Mouse (Mus musculus): ENCODE measurements around the gene Rpl18a. TPM values are rescaled to one million over a fixed set of nuclear protein-coding genes. Genes with fewer than 3 reads are reported as not detected.

The Rpl18a gene
- total RNA-seq, 2 experiments from 2014 or later = 492 to 1,896 TPM

Other genes starting within 250 kb of the Rpl18a start
- 1.2 and 5.9 TPM in 2 replicates for gene Pgpep1, start 237.0 kb downstream of the Rpl18a start, total RNA-seq (2015; ENCODE audit: low replicate concordance)
- gene Pgpep1, start 237.0 kb downstream of the Rpl18a start, total RNA-seq (2017; ENCODE audit: low replicate concordance) = 0.28 and 1.4 TPM in 2 replicates
- 41.1 and 51.6 TPM in 2 replicates for gene Lsm4, start 224.2 kb downstream of the Rpl18a start, total RNA-seq (2015; ENCODE audit: low replicate concordance)
- 20.9 and 26.2 TPM in 2 replicates for gene Lsm4, start 224.2 kb downstream of the Rpl18a start, total RNA-seq (2017; ENCODE audit: low replicate concordance)
- 29.2 and 53.9 TPM in 2 replicates for gene Jund, start 198.5 kb downstream of the Rpl18a start, total RNA-seq (2015; ENCODE audit: low replicate concordance)
- gene Jund, start 198.5 kb downstream of the Rpl18a start, total RNA-seq (2017; ENCODE audit: low replicate concordance) = 52.2 and 61.9 TPM in 2 replicates
- not detected in 2 replicates for gene Iqcn, start 194.0 kb downstream of the Rpl18a start, total RNA-seq (2015; ENCODE audit: low replicate concordance)
- not detected in 2 replicates for gene Iqcn, start 194.0 kb downstream of the Rpl18a start, total RNA-seq (2017; ENCODE audit: low replicate concordance)
- not detected in 2 replicates for gene Gm3336, start 178.9 kb downstream of the Rpl18a start, total RNA-seq (2015; ENCODE audit: low replicate concordance)
- not detected in 2 replicates for gene Gm3336, start 178.9 kb downstream of the Rpl18a start, total RNA-seq (2017; ENCODE audit: low replicate concordance)
- gene Pde4c, start 173.7 kb downstream of the Rpl18a start, total RNA-seq (2015; ENCODE audit: low replicate concordance) = not detected in 2 replicates
- gene Pde4c, start 173.7 kb downstream of the Rpl18a start, total RNA-seq (2017; ENCODE audit: low replicate concordance) = not detected in 2 replicates
- not detected in 2 replicates for gene Rab3a, start 142.7 kb downstream of the Rpl18a start, total RNA-seq (2015; ENCODE audit: low replicate concordance)
- 1.5 TPM in 1 of 2 replicates, not detected in the other for gene Rab3a, start 142.7 kb downstream of the Rpl18a start, total RNA-seq (2017; ENCODE audit: low replicate concordance)
- gene Mpv17l2, start 136.5 kb downstream of the Rpl18a start, total RNA-seq (2015; ENCODE audit: low replicate concordance) = 8.2 and 9.6 TPM in 2 replicates
- gene Mpv17l2, start 136.5 kb downstream of the Rpl18a start, total RNA-seq (2017; ENCODE audit: low replicate concordance) = 3.8 and 6.4 TPM in 2 replicates
- gene Pik3r2, start 120.7 kb downstream of the Rpl18a start, total RNA-seq (2015; ENCODE audit: low replicate concordance) = 4.8 and 12.1 TPM in 2 replicates
- 5.9 and 6.3 TPM in 2 replicates for gene Pik3r2, start 120.7 kb downstream of the Rpl18a start, total RNA-seq (2017; ENCODE audit: low replicate concordance)
- gene Mast3, start 92.4 kb downstream of the Rpl18a start, total RNA-seq (2015; ENCODE audit: low replicate concordance) = 21.7 and 29.2 TPM in 2 replicates
- 3.9 and 5.4 TPM in 2 replicates for gene Mast3, start 92.4 kb downstream of the Rpl18a start, total RNA-seq (2017; ENCODE audit: low replicate concordance)
- gene Il12rb1, start 89.0 kb downstream of the Rpl18a start, total RNA-seq (2015; ENCODE audit: low replicate concordance) = not detected in 2 replicates
- gene Il12rb1, start 89.0 kb downstream of the Rpl18a start, total RNA-seq (2017; ENCODE audit: low replicate concordance) = 0.14 and 0.51 TPM in 2 replicates
- gene Arrdc2, start 57.7 kb downstream of the Rpl18a start, total RNA-seq (2015; ENCODE audit: low replicate concordance) = 15.0 and 25.7 TPM in 2 replicates
- gene Arrdc2, start 57.7 kb downstream of the Rpl18a start, total RNA-seq (2017; ENCODE audit: low replicate concordance) = 18.1 and 30.8 TPM in 2 replicates
- gene Kcnn1, start 34.2 kb downstream of the Rpl18a start, total RNA-seq (2015; ENCODE audit: low replicate concordance) = not detected in 2 replicates
- gene Kcnn1, start 34.2 kb downstream of the Rpl18a start, total RNA-seq (2017; ENCODE audit: low replicate concordance) = not detected in 2 replicates
- gene Ccdc124, start 23.5 kb downstream of the Rpl18a start, total RNA-seq (2015; ENCODE audit: low replicate concordance) = 12.3 and 14.2 TPM in 2 replicates
- gene Ccdc124, start 23.5 kb downstream of the Rpl18a start, total RNA-seq (2017; ENCODE audit: low replicate concordance) = 11.7 and 13.4 TPM in 2 replicates
- gene Slc5a5, start 4.7 kb downstream of the Rpl18a start, total RNA-seq (2015; ENCODE audit: low replicate concordance) = not detected in 2 replicates
- gene Slc5a5, start 4.7 kb downstream of the Rpl18a start, total RNA-seq (2017; ENCODE audit: low replicate concordance) = 0.17 TPM in 1 of 2 replicates, not detected in the other
- gene Map1s, start 8.5 kb upstream of the Rpl18a start, total RNA-seq (2015; ENCODE audit: low replicate concordance) = 2.3 and 4.0 TPM in 2 replicates
- 2.2 and 3.1 TPM in 2 replicates for gene Map1s, start 8.5 kb upstream of the Rpl18a start, total RNA-seq (2017; ENCODE audit: low replicate concordance)